Mouse (Mus musculus): ENCODE measurements at regions not wholly inside any gene's neighbourhood (a gene's known extent, or its start where the extent isn't known, plus 50 kb on each side); places are given as distances from the start of the nearest gene placed in this dataset.

DNA sequence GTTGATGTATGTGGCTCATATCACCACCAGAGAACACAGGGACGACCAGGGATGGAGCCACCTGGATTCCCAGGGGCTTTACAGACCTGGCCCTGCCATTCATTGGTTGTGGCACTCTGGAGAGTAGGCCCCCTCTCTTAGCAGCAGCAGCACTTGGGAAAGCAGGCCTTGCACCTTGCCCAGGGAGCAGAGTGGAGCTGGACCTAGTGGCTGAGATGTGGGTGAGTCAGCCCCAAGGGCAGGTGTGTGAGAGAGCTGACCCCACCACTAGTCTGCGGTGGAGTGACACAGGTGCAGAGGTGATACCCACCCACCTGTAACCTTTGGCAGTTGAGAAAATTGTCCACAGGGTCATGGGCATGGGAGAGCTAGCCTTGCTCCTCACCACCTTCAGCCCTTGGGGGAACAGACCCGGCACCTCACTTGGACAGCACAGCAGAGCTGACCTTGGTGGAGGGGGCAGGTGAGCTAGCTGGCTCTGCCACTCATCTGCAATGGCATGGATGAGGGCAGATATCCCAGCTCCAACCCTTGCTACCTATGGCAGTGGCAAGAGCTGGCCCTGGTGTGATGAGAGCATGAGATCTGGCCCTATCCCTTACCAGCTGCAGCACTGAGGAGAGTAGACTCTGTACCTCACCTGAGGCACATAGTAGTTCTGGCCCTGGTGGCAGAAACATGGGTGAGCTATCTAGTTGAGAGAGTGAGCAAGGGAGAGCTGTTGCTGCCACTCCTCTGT, 67.9 kb upstream of the Adgrl3 start:
- Histone ChIP-seq H3K36me3 (no peaks in the 10 kb centered on the region), H3K4me2 (no peak overlapping the region), H3K27me3 (replicated peaks) (no peaks in the 10 kb centered on the region), H3K9ac (no peak overlapping the region), H3K9me3 (replicated peaks) (no peaks in the 10 kb centered on the region), H3K27ac (ENCODE audit: poor library complexity, severe bottlenecking) (no peak overlapping the region), H3K4me1 (replicated peaks) (no peaks in the 10 kb centered on the region), H3K4me3 (no peak overlapping the region)
- ATAC-seq (ENCODE audit: insufficient number of reproducible peaks, low FRiP score) = 0 out of 2 replicates have a peak, but pooled peaks have one; percentile 9
- WGBS = 73% methylated on average over 3 of the region's 3 CpGs

- H3K9me3 ChIP-seq (replicated peaks) = no peaks in the 10 kb centered on the region
- no peak overlapping the region for H3K9ac ChIP-seq
- no peak overlapping the region for H3K4me3 ChIP-seq
- no peak overlapping the region for H3K4me2 ChIP-seq
- no peaks in the 10 kb centered on the region for H3K27me3 ChIP-seq (replicated peaks)
- no peak overlapping the region for H3K27ac ChIP-seq (ENCODE audit: poor library complexity, severe bottlenecking)
- no peaks in the 10 kb centered on the region for H3K36me3 ChIP-seq
- no peak for ATAC-seq (ENCODE audit: insufficient number of reproducible peaks, low FRiP score)
- WGBS = 62% methylated on average over 4 of the region's 4 CpGs
- no peaks in the 10 kb centered on the region for H3K4me1 ChIP-seq (replicated peaks)
These were observed 67.2 kb upstream of the Adgrl3 start for GRCm38 (mm10) chr5:80952600-80953218.
